Mouse (Mus musculus): ENCODE results near the gene Arhgef7. TPM values are rescaled to one million over a fixed set of nuclear protein-coding genes. Genes with fewer than 3 reads are reported as not detected.

Arhgef7 gene
- polyA plus RNA-seq, 1 experiment, result 16.0 TPM

GRCm38 (mm10) chr8:11771608-11772007 lies 44.1 kb downstream of the Arhgef7 start:
- no peak for TF ChIP-seq GATA1 (IDR thresholded peaks at IDR 0.05; ENCODE audit: low read length)

DNA sequence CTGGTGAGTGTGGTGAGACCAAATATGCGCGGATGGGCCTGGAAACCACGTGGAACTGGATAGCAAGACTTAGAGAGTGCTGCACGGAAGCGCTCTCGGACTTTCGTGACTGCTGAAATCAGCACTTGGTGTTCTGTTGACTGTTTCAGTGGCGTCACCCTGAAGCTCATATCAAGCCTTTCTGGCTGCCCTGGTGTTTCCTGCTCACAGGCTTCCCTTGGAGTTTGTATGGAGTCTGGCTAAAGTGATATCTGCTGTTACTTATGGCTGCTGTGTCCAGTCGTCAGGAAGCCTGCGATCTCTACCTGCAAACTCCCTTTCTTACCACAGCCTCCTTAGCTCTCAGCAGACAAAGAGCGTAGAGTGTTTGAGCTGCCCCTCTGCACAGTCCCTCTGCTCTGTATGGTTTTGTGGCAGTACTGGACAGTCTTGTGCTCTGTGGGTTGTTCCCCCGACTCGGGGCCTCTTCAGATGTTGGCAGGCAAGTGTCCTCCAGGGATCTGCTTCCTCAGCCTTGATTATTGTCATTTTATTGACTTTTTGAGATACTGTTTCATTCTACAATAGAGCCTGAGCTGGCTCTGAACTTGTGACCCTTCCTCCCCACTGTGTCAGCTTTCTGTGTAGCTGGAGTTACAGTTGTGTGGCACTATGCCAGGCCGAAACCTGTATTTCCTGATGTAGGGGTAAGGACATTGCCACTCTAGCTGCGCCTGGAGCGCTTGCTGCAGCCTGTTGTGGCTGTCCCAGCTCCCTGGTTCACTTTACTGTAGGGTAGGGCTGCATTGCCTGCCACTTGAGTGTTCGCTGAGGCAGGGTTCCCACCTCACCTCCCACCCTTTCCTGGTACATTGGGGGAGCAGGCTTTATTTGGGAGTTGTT lies 46.9 kb downstream of the Arhgef7 start:
- TF ChIP-seq GATA1 (IDR thresholded peaks at IDR 0.05; ENCODE audit: low read length), result no peak

DNA sequence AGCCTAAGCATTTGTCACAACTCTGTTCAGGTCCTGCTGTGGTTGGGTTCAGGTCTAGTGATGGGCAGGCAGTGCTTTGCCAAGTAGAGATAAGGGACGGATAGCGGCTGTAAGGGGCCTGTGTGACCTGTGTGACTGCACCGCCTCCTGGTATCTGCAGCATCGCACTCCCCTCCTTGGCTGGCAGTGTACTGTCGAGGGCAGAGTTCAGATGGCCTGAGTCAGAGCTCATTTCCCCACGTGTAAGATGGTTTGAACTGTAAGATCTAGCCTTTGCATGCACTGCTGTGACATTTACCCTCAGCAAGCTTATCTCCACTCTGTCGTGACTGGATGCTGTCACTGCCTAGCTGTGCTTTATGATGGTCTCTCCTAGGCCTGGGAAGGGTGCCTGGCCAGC lies 48.4 kb downstream of the Arhgef7 start:
- no peak for TF ChIP-seq GATA1 (IDR thresholded peaks at IDR 0.05; ENCODE audit: low read length)

- no peak for TF ChIP-seq GATA1 (IDR thresholded peaks at IDR 0.05; ENCODE audit: low read length)
Measured at GRCm38 (mm10) chr8:11776451-11777180, 49.1 kb downstream of the Arhgef7 start.

GRCm38 (mm10) chr8:11777201-11777600 lies 49.7 kb downstream of the Arhgef7 start:
- TF ChIP-seq GATA1 (IDR thresholded peaks at IDR 0.05; ENCODE audit: low read length), result no peak

DNA sequence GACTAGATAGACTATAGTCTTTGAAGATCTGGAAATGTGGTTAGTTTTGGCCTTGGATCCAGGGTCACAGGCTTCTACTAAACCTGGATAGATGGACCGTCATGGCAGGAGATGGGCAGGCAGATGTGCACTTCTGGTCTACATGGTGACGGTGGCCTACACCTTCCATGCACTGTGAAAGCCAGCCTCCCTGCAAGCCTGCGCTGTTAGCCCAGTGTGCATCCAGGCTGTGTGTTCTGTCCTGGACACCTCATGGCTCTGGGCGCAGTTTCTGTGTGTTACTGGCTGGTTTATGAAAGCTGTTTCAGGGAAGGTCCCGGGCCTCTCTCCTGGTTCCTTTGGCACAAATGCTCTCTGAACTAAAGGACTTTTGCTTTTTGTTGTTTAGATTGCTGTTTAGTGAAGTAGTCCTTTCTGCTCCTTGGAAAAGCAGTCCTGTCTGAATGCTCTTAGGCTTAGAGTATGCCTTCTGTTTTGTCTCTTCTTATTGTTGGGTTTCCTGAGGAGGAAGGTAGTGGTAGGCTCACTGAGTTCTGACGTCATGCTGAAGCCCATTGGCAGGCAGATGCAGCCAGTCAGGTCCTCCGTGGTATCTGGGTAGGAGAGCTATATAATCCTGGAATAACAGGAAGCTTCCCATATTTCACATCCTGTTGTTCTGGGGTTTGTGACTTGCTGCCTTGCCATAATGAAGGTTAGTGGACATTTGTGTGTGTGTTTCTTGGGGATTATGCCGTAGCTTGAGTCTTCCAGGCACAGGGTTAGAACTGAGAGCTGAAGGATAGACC lies 51.3 kb downstream of the Arhgef7 start:
- no peak for TF ChIP-seq GATA1 (IDR thresholded peaks at IDR 0.05; ENCODE audit: low read length)

DNA sequence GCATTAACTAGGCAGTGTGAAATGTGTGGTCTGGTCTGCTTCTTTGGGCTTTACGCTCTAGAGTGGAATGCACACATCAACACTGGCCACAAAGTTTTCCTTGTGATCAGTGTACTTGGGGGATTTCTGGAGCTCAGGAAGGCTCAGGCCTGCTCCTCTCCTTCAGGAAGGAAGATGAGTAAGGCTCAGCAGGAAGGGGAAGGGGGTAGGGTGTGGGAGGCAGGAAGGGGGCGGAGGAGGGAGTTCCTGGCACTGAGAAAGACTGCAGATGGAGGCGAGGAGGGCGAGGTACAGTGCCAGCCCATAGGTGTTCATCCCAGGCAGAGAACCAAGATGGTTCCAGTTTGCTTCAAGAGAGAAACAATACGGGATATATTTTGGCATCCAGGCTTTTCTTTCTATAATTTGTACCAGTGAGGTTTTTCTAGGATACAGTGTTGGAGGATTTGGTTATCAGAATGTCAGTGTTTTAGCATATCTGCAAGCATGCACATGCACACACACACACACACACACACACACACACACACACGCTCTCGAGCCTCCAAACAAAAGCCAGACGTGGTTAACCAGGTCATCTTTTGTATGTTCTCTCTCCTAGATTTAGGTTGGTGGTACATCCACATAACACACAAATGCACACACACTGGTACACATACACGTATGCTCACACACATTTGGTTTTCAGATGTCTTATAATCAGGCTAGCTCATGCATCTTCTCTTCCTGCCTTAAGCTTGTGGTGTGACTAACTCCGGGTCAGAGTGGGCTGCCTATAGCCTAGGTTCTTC lies 52.5 kb downstream of the Arhgef7 start:
- TF ChIP-seq GATA1 (IDR thresholded peaks at IDR 0.05; ENCODE audit: low read length), result no peak

- TF ChIP-seq GATA1 (IDR thresholded peaks at IDR 0.05; ENCODE audit: low read length), result no peak
Measured at GRCm38 (mm10) chr8:11780641-11781040, 53.1 kb downstream of the Arhgef7 start.

DNA sequence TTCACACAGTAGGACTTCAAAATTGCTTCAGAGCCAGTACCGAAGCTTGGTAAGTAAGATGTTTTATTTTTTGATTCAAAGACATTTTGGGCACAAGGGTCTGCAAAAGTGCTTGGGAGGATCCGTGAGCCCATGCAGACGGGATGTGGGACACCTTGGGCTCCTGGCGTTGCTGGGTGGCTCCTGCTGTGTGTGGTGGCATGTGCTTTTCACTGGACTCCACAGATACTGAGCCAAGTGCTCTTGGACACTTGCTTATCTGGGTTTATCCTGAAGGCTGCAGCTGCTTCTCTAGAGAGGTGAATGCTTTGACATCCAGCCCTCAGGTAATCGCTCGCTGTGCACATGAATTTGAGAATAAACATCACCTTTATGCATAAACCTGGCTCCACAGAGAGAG lies 55.1 kb downstream of the Arhgef7 start:
- TF ChIP-seq GATA1 (IDR thresholded peaks at IDR 0.05; ENCODE audit: low read length), result no peak

DNA sequence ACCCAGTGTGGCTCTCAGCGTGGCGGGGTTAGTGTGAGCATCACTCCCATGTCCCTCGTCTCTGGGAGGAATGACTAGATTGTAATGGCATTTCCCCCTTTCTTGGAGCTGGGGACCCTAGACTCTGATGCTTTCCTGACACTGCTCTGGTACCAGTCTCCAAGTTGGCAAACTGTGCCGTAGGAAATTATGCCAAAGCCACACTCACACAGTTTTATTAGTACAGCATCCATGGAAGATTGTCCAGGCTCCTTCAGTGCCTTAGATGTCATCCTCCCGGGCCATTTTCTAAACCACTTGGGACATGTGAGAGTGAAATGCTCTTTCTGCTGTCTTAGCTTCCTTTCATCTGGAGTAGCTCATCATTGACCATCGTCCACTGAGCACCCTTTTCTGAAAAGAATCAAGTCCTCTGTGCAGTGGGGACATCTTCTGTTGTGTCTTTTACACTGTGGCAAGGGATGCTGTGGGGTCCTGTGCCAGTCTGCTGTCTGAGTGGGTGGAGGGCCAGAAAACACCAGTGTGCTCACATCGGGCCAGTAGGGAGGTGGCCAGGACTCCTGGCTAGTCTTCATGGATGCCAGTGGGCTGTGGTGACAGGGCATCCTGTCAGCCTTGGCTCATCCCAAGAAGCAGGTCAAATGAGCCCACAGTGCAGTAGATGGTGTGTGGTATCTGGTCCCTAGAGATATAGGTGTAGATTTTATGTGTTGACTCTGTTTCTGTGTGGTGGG lies 56.5 kb downstream of the Arhgef7 start:
- TF ChIP-seq GATA1 (IDR thresholded peaks at IDR 0.05; ENCODE audit: low read length), result no peak

DNA sequence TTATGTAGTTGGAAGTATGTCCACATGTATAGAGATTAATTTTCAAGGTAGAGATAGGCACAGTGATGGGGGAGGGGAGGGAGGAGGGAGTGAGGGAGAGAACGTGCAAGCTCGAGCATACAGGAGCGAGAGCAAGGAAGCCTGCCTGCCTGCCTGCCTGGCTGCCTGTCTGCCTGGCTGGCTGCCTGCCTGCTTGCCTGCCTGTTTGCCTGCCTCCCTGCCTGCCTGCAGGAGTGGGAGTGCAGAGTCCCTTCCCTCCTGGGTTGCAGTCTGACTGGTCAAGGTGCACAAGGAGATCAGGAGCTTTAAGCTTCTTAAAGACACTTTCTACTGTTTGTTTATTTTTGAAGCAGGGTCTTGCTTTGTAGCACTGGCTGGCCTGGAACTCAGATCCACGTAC lies 57.6 kb downstream of the Arhgef7 start:
- TF ChIP-seq GATA1 (IDR thresholded peaks at IDR 0.05; ENCODE audit: low read length), result no peak

DNA sequence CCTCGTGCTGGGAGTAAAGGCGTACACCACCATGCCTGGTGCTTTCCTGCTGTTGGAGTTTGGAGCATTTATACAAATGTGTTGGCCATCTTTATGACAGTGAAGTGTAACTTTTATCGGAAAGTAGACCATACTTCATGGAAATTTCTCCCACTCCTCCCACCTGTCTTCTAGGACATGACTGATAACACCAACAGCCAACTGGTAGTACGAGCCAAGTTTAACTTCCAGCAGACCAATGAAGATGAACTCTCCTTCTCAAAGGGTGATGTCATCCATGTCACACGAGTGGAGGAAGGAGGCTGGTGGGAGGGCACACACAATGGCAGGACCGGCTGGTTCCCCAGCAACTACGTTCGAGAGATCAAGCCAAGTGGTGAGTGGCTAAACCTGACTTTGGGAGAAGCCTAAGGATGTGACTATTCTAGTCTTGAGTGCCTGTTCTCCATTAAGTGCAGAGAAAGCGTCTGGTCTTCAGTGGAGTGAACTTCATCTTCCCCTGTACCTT lies 58.1 kb downstream of the Arhgef7 start:
- no peak for TF ChIP-seq GATA1 (IDR thresholded peaks at IDR 0.05; ENCODE audit: low read length)

DNA sequence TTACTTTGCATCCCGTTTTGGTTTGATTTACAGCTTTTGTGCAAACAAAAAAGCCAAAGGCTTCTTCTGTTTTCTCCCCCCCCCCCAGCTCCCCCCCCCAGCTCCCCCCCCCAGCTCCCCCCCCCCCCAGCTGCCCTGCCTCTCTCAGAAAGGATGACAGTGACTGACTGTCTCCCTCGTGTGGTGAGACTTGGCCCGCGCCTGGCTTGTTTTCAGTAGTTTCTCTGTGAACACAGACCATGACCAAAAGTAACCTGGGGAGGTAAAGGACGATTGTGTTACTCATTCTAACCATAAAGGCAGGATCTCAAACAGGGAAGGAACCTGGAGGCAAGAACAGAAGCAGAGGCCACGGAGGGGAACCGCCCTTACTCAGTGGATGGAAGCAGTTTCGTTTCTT lies 60.7 kb downstream of the Arhgef7 start:
- no peak for TF ChIP-seq GATA1 (IDR thresholded peaks at IDR 0.05; ENCODE audit: low read length)

- TF ChIP-seq GATA1 (IDR thresholded peaks at IDR 0.05; ENCODE audit: low read length), result no peak
Measured at GRCm38 (mm10) chr8:11789168-11789567, 61.6 kb downstream of the Arhgef7 start.

All from G1E-ER4 (cell line).